ENCODE assay signal across 8 mouse cellular contexts in the genomic region with DNA sequence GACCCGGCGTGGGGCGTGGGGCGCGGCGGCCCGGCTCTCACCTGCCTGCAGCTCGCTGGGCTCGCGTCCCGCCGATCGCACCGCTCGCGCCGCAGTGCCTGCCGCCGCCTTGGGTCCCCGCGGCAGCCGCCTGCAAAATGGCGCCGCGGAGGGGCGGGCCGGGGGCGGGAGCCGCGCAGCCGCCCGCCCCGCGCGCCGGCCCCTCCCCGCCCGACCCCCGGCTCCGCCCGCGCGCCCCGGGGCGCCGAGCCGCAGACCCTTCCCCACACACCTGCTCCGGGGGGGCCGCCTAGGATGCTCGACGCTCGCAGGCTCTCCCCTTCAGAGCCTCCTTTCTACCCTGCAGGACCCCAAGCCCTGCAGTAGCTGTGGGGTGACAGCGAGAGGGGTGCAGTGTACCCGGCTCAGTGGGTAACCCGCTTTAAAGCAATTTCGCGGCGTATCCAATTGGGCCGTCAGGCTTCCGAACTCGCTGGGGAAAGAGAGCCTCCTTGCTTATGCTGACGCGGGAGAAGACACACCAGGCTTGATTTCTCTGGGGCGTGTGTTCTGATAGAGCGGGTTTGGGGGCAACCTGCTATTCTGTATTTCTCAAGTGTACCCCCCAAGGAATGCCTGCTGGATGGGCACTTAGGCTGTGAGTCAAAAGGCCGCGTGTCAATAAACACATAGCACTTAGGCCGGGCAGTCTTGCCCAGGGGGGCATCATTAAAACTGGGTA. TPM values are rescaled to one million over a fixed set of nuclear protein-coding genes. Genes with fewer than 3 reads are reported as not detected.
DNase-seq lines count a peak whose midpoint lies in the region; ATAC-seq and TF ChIP-seq lines count a peak whose summit lies in the region.

A gene (minus strand): TSS at position 138 of the 721 bp plus-strand sequence.

- H3K9me3 ChIP-seq in erythroblast, embryonic 14.5 days (ENCODE audit: control insufficient read depth, low read length): no peaks in the 10 kb centered on the region; the same call in 1 of the 2 replicates
- H3K9me3 ChIP-seq in forebrain, embryonic 16.5 days (ENCODE audit: control insufficient read depth, low read length): no peaks in the 10 kb centered on the region

- TF ChIP-seq CTCF in brain, embryonic 14.5 days (IDR thresholded peaks at IDR 0.05; ENCODE audit: borderline replicate concordance, extremely low read depth, insufficient read depth, insufficient read length): no peak

- no peak for ATAC-seq in erythroblast, adult 5-6 weeks (replicated peaks; ENCODE audit: low FRiP score, poor library complexity, severe bottlenecking)
- peak; percentile 88 for ATAC-seq in forebrain, embryonic 16.5 days

- peak within 1 kb of the TSS; percentile 91 for H3K4me2 ChIP-seq in forebrain, embryonic 16.5 days (ENCODE audit: low read length)

- H3K4me3 ChIP-seq in erythroblast, embryonic 14.5 days (replicated peaks): peak within 1 kb of the TSS; percentile 66
- H3K4me3 ChIP-seq in forebrain, embryonic 16.5 days (replicated peaks; ENCODE audit: low read length): peak within 1 kb of the TSS; percentile 67

- H3K36me3 ChIP-seq in erythroblast, embryonic 14.5 days (ENCODE audit: control insufficient read depth): no peaks in the 10 kb centered on the region
- 0 out of 2 replicates have a peak, but pooled peaks cover 2% of the 10 kb centered on the region for H3K36me3 ChIP-seq in forebrain, embryonic 16.5 days (ENCODE audit: control insufficient read depth, insufficient read depth)

- peaks cover 17% of the 10 kb centered on the region for H3K4me1 ChIP-seq in erythroblast, embryonic 14.5 days (ENCODE audit: control insufficient read depth)
- peaks cover 20% of the 10 kb centered on the region for H3K4me1 ChIP-seq in forebrain, embryonic 16.5 days (replicated peaks; ENCODE audit: control insufficient read depth, insufficient read depth, low read length)

- peak within 1 kb of the TSS; percentile 43 for H3K27ac ChIP-seq in forebrain, embryonic 16.5 days (ENCODE audit: low read length)

- WGBS in forebrain, embryonic 16.5 days: under 1% methylated on average over 28 of the region's 68 CpGs

- peak; percentile 70 for TF ChIP-seq POLR2A in brain, embryonic 14.5 days (IDR thresholded peaks at IDR 0.05; ENCODE audit: borderline replicate concordance, extremely low read depth, insufficient read depth, insufficient read length, poor library complexity, severe bottlenecking)

- H3K9ac ChIP-seq in forebrain, embryonic 16.5 days (replicated peaks; ENCODE audit: low read depth, low read length): peak within 1 kb of the TSS; percentile 88

- H3K27me3 ChIP-seq in erythroblast, embryonic 14.5 days (ENCODE audit: control insufficient read depth): peaks cover 52% of the 10 kb centered on the region
- no peaks in the 10 kb centered on the region for H3K27me3 ChIP-seq in forebrain, embryonic 16.5 days (replicated peaks; ENCODE audit: control insufficient read depth, insufficient read depth, low read length)

- peak; percentile 72 for DNase-seq in brain, embryonic 14.5 days (ENCODE audit: low read depth)
- DNase-seq in heart, postnatal 4 days: peak; percentile 59
- peak; percentile 56 to 65 for DNase-seq in layer of hippocampus, postnatal 10 days (ENCODE audit: low spot score in 2 of 2)
- DNase-seq in lung, postnatal 36 days: peak; percentile 48
- DNase-seq in right cerebral cortex, postnatal 14 days: peak; percentile 53

RNA-seq across cellular contexts. Expression of the gene that starts here (rescaled TPM):
- not detected in 2 replicates for polyA plus RNA-seq in erythroblast, embryonic 14.5 days (2012)
- 4.0 and 7.5 TPM in 2 replicates for total RNA-seq in erythroblast, adult 5-6 weeks (2015; ENCODE audit: low replicate concordance)
- total RNA-seq in erythroblast, adult 5-6 weeks (2017; ENCODE audit: low replicate concordance): 2.5 and 5.7 TPM in 2 replicates
- polyA plus RNA-seq in brain, embryonic 14.5 days (2012; rRNA removed): 36.3 and 40.9 TPM in 2 replicates
- 32.7 and 37.2 TPM in 2 replicates for polyA plus RNA-seq in forebrain, embryonic 16.5 days (2015; fragmentation: Nextera tagmentation; extraction: Ambion mirVana)
- total RNA-seq in heart, postnatal 4 days (2021): 10 to 100 TPM; 20.3 to 22.8 TPM
- total RNA-seq in layer of hippocampus, postnatal 10 days (2021): 10 to 100 TPM; 78.4 to 79.9 TPM

Comparison
In these comparisons a context has a peak if more than half of its experiments do, and no peak if none do; other contexts are left out.
1. RNA of the gene that starts here (polyA plus RNA-seq): 36.3 to 40.9 TPM in brain, embryonic 14.5 days and 32.7 to 37.2 TPM in forebrain, embryonic 16.5 days; not detected in erythroblast, embryonic 14.5 days; every median in the first group is over 10 times any median in the second.
2. Peak in every context shown above with its lines, with median percentiles within 50 percentile points of each other: DNase-seq.